Mouse (Mus musculus) liver, embryonic 11.5 days (tissue): ENCODE results near the gene Tspan10. TPM values are rescaled to one million over a fixed set of nuclear protein-coding genes. Genes with fewer than 3 reads are reported as not detected.

ENCODE experiments used
- ATAC-seq: fragments of 200-750 bp; cut with Nextera tagmentation; replicated peaks from 2 replicates; pipeline ENCODE4 v1.8.0; 2017; ENCODE audit warnings: moderate number of reproducible peaks, mild to moderate bottlenecking, moderate TSS enrichment, moderate library complexity; ENCODE audit not compliant: low FRiP score
- DNase-seq: peaks from one replicate; pipeline ENCODE4 v3.0.0-alpha.2; 2017; ENCODE audit warnings: low spot score
- H3K27ac ChIP-seq: fragments of 300-500 bp; sonication (generic); 2 replicates; pipeline ENCODE4 v1.5.1; 2014; ENCODE audit warnings: mild to moderate bottlenecking, low read depth, low read length, control low read depth
- H3K27me3 ChIP-seq: fragments of 300-500 bp; sonication (generic); replicated peaks from 2 replicates; pipeline ENCODE4 v1.6.1; 2014; ENCODE audit warnings: low read length, mixed read lengths; ENCODE audit not compliant: control insufficient read depth, insufficient read depth
- H3K36me3 ChIP-seq: fragments of 300-500 bp; sonication (generic); 2 replicates; pipeline ENCODE4 v1.6.1; 2014; ENCODE audit warnings: mild to moderate bottlenecking, low read length, moderate library complexity, mixed read lengths; ENCODE audit not compliant: control insufficient read depth, insufficient read depth
- H3K4me1 ChIP-seq: fragments of 300-500 bp; sonication (generic); replicated peaks from 2 replicates; pipeline ENCODE4 v1.6.1; 2014; ENCODE audit warnings: low read length, mixed read lengths; ENCODE audit not compliant: control insufficient read depth, insufficient read depth
- H3K4me2 ChIP-seq: fragments of 300-500 bp; sonication (generic); 2 replicates; pipeline ENCODE4 v1.6.1; 2014; ENCODE audit warnings: mild to moderate bottlenecking, control low read depth, moderate library complexity
- H3K4me3 ChIP-seq: fragments of 300-500 bp; sonication (generic); 2 replicates; pipeline ENCODE4 v1.5.1; 2014; ENCODE audit warnings: low read depth, low read length, control low read depth
- H3K9ac ChIP-seq: fragments of 300-500 bp; sonication (generic); 2 replicates; pipeline ENCODE4 v1.6.1; 2014; ENCODE audit warnings: low read depth, low read length, control low read depth
- H3K9me3 ChIP-seq: fragments of 300-500 bp; sonication (generic); 2 replicates; pipeline ENCODE4 v1.6.1; 2016; ENCODE audit warnings: low read length, inconsistent platforms, mixed read lengths; ENCODE audit not compliant: control insufficient read depth
- WGBS: fragments of 180-500 bp; shearing (Covaris S2); extraction: QIAGEN DNeasy Blood & Tissue Kit; methylation state at CpG from one replicate; pipeline ENCODE4 v1.1.7; 2014; 5-methylcytosine and 5-hydroxymethylcytosine counted together
- polyA plus RNA-seq: library from polyadenylated mRNA; unstranded; fragments of >200 nt; fragmentation: Nextera tagmentation; extraction: Ambion mirVana; gene quantifications from 2 replicates; pipeline ENCODE4 v1.2.1, GENCODE M21; 2014

The Tspan10 gene
- polyA plus RNA-seq, 1 experiment from 2014 or later: 0.10 TPM

DNA sequence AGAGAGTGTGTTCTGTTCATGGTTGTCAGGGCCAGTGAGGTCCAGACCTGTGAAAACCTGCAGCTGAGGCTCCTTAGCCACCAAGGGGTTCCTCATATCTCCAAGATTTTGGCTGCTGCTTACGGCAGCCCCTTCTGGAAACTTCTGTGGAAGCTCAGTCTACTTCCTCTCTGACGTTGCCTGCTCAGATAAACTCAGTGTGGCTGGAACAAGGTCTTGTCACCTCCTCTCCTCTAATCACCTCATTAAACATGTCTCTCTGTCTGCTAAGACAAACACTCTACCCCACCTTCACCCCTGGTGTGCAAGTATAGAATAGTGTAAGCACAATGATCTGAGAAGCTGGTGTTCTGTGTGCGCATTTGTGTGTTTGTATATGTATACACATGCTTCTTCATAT lies 3.0 kb downstream of the Tspan10 start:
- ATAC-seq (no peak), DNase-seq (no peak)
- 50% methylated on average over 3 of the region's 3 CpGs for WGBS
- no peaks in the 10 kb centered on the region for H3K36me3 ChIP-seq
- H3K4me2 ChIP-seq: no peak overlapping the region
- no peak overlapping the region for H3K9ac ChIP-seq
- H3K27ac ChIP-seq: no peak overlapping the region
- H3K27me3 ChIP-seq: no peaks in the 10 kb centered on the region
- no peak overlapping the region for H3K4me3 ChIP-seq
- no peaks in the 10 kb centered on the region for H3K9me3 ChIP-seq
- peaks cover 2% of the 10 kb centered on the region; the same call in 1 of the 2 replicates for H3K4me1 ChIP-seq

DNA sequence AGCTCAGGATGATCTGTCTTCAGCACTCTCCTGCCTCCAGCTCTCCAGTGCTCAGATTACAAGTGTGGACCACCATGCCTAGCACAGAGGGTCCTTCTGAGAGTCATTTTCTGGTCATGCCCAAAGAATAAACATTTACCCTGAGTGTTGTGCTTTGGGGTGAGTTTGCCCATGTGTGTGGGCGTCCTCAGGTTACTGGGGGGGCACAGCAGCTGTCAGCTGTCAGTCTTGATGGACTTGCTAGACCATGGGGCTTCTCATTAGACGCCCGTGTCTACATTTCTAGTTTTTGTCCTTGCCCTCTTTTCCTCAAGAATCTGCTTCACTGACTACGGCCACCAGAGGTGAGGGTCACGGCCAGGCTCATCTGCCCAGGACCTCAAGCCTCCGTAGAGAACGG lies 4.7 kb downstream of the Tspan10 start:
- Histone ChIP-seq H3K9me3 (no peaks in the 10 kb centered on the region), H3K4me2 (no peak overlapping the region), H3K27me3 (no peaks in the 10 kb centered on the region), H3K4me3 (no peak overlapping the region), H3K4me1 (peaks cover 2% of the 10 kb centered on the region; the same call in 1 of the 2 replicates), H3K36me3 (no peaks in the 10 kb centered on the region), H3K27ac (no peak overlapping the region), H3K9ac (no peak overlapping the region)
- 78% methylated on average over 7 of the region's 7 CpGs for WGBS
- DNase-seq: no peak
- ATAC-seq: no peak

DNA sequence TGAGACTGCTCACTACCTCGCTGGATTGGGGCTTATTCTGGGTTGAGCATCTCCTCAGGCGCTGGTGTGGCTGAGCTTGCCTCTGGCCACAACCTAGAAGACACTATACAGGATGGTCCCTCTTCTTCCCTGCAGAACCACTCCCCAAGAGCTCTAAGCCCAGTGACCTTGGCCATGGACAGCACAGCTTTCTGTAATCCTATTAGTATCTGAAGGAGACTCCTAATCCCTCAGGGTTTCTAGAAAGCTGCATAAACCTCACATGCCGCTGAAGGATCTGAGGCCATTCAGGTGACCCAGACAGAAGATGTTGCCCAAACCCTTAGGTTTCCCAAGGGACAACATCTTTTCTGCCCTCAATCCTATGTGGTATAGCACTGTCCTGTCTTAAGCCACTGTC lies 9.8 kb downstream of the Tspan10 start:
- ATAC-seq (no peak), DNase-seq (no peak)
- Histone ChIP-seq H3K9ac (no peak overlapping the region), H3K4me3 (no peak overlapping the region), H3K9me3 (no peaks in the 10 kb centered on the region), H3K4me1 (peaks cover 6% of the 10 kb centered on the region), H3K27me3 (no peaks in the 10 kb centered on the region), H3K4me2 (no peak overlapping the region), H3K36me3 (no peaks in the 10 kb centered on the region; the same call in 1 of the 2 replicates), H3K27ac (no peak overlapping the region)
- 75% methylated on average over 3 of the region's 3 CpGs for WGBS

DNA sequence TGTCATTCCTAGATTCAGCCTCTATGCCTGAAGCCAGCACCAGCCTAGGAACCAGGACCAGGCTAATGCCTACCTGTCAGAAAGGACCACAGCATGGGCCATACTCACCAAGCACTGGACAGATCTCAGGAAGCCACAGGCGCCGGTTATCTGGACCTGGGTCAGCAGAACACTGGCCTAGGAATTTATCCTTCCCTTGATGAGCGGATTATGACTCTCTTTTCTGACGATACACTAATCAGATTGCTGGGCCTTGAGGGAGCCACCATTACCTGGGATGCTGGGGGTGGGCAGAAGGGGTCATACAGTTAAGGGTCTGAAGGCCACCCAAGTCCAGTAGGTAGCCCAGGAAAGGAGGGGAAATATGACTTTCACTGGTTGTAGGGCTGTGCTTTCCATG lies 10.9 kb downstream of the Tspan10 start, which contains the start of gene Pde6g:
Gene Pde6g, minus strand, starts transcription at position 195 of the 400 bp plus-strand sequence.
- no peak within 1 kb of the TSS for H3K9ac ChIP-seq
- no peaks in the 10 kb centered on the region; the same call in 1 of the 2 replicates for H3K36me3 ChIP-seq
- no peak within 1 kb of the TSS for H3K4me2 ChIP-seq
- peaks cover 6% of the 10 kb centered on the region for H3K4me1 ChIP-seq
- no peak for ATAC-seq
- no peak within 1 kb of the TSS for H3K4me3 ChIP-seq
- no peaks in the 10 kb centered on the region for H3K9me3 ChIP-seq
- no peaks in the 10 kb centered on the region for H3K27me3 ChIP-seq
- DNase-seq: no peak
- WGBS: 86% methylated on average over 4 of the region's 4 CpGs
- H3K27ac ChIP-seq: no peak within 1 kb of the TSS

DNA sequence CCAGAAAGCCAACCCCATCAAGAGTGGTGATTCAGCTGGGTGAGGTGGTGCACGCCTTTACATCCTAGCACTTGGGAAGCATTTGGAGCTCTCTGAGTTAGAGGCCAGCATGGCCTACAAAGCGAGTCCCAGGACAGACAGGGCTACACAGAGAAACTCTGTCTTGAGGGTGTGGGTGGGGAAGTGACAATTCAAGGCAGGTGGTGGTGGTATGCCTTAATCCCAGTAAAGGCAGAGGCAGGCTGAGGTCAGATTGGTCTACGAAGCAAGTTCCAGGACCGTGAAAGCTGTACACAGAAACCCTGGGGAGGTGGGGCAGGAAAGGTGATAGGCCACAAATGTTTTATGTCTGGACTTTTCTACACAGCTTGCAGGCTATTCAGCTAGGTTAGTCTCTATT lies 12.5 kb downstream of the Tspan10 start:
- Histone ChIP-seq H3K4me2 (no peak overlapping the region), H3K9me3 (no peaks in the 10 kb centered on the region), H3K4me3 (no peak overlapping the region), H3K27me3 (no peaks in the 10 kb centered on the region), H3K4me1 (peaks cover 14% of the 10 kb centered on the region), H3K27ac (no peak overlapping the region), H3K9ac (no peak overlapping the region), H3K36me3 (peaks cover 5% of the 10 kb centered on the region; the same call in 1 of the 2 replicates)
- DNase-seq: no peak
- WGBS: 91% methylated on average over 4 of the region's 4 CpGs
- ATAC-seq: no peak

DNA sequence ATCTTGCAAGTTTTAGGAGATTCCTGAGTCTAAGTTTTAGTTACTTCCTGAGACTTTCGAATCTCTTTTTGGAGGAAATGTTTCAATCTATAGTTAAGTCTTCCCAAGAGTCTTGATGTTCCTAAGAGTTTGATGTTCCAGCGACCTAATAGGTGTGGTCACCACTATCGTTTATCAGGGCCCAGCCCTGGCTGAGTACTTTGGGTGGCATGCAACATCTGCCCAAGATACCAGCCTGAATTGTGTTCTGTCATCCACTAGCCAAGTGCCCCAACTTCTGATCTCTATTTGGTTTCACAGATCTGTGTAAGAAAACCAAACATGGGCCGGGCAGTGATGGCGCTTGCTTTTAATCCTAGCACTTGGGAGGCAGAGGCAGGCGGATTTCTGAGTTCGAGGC lies 13.0 kb downstream of the Tspan10 start:
- H3K4me3 ChIP-seq: no peak overlapping the region
- H3K9ac ChIP-seq: no peak overlapping the region
- ATAC-seq (no peak), DNase-seq (no peak)
- peaks cover 14% of the 10 kb centered on the region for H3K4me1 ChIP-seq
- H3K4me2 ChIP-seq: no peak overlapping the region
- 88% methylated on average over 7 of the region's 7 CpGs for WGBS
- no peaks in the 10 kb centered on the region for H3K9me3 ChIP-seq
- peaks cover 7% of the 10 kb centered on the region; the same call in 1 of the 2 replicates for H3K36me3 ChIP-seq
- no peaks in the 10 kb centered on the region for H3K27me3 ChIP-seq
- no peak overlapping the region for H3K27ac ChIP-seq

DNA sequence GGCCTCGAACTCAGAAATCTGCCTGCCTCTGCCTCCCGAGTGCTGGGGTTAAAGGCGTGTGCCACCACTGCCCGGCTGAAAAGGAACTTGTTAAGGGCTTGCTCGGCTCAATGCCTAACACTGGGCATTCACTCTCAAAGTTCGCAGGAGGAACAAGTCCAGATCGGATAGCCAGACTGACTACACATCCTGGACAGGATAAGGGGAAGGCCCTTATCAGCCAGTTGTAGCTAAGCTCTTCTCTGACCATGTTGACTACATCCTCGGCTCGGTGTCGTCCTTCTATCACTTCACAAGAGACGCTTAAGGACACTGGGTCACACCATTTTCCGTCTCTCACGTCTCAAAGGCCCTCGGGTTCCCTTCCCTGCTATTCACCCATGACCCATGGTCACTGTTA lies 14.9 kb downstream of the Tspan10 start:
- Histone ChIP-seq H3K27me3 (no peaks in the 10 kb centered on the region), H3K4me1 (peaks cover 14% of the 10 kb centered on the region), H3K9me3 (no peaks in the 10 kb centered on the region), H3K4me3 (peak overlapping the region; percentile 94), H3K9ac (peak overlapping the region; percentile 95), H3K27ac (peak overlapping the region; percentile 84), H3K4me2 (peak overlapping the region; percentile 88), H3K36me3 (peaks cover 22% of the 10 kb centered on the region)
- ATAC-seq: peak; percentile 39
- 11% methylated on average over 14 of the region's 14 CpGs for WGBS
- DNase-seq: no peak

DNA sequence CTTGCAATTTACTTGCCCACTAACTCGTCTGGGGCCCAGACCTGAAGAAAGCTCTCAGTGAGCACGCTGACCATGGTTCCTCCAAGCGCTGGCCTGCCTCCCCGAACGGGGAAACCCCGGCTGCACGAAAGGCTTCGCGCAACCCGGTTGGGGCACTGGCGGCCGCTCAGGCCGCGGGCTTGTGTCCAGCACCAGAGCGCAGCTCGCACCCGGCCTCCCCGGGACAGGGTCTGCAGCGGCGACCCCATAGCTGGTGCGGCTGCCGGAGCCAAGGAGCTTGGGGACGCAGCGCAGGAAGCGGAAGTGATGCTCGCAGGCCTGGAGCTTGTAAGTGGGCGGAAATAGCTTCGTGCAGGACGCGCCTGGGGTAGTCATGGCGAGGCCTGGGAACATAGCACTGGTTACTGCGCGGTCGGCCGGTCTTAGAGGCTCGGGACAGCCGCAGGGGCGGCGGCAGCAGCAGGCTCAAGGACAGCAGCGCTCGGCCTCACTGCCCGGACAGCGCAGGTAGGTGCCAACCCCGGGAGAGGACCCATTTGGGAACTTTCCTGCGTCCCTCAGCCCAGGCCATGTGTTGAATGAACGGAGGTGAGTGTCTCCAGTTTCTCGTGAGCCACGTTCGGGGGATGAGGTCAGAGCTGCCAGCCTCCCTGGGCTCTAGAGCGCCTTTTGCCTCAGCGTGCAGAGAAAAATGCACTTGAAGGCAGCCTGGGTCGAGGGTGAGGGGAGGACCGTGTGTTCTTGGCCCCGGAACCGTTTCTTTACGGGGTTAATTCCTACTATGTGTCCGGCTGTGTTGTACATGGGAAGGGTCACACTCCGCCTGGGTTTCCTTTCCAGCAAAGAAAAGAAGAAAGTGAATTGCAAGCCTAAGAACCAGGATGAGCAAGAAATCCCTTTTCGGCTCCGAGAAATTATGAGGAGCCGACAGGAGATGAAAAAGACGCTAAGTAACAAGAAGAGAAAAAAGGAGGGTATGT lies 15.6 kb downstream of the Tspan10 start, which contains the start of the genes Oxld1 and Ccdc137:
Gene Oxld1, minus strand, starts transcription at position 297 of the 980 bp plus-strand sequence.
Gene Ccdc137, plus strand, starts transcription at position 344 of the 980 bp plus-strand sequence.
- ATAC-seq (peak; percentile 88), DNase-seq (peak; percentile 87)
- H3K4me1 ChIP-seq: peaks cover 14% of the 10 kb centered on the region
- no peaks in the 10 kb centered on the region for H3K27me3 ChIP-seq
- H3K9ac ChIP-seq: peak within 1 kb of the TSS; percentile 95
- peaks cover 27% of the 10 kb centered on the region for H3K36me3 ChIP-seq
- 4% methylated on average over 62 of the region's 62 CpGs for WGBS
- H3K27ac ChIP-seq: peak within 1 kb of the TSS; percentile 84
- peak within 1 kb of the TSS; percentile 94 for H3K4me3 ChIP-seq
- peak within 1 kb of the TSS; percentile 88 for H3K4me2 ChIP-seq
- H3K9me3 ChIP-seq: no peaks in the 10 kb centered on the region
